Mouse (Mus musculus) forelimb bud, embryonic 11.5 days (tissue): ENCODE measurements around the gene St5.

Experiments used
- DNase-seq: peaks from one replicate; pipeline ENCODE4 v3.0.0-alpha.2; 2012; ENCODE audit warnings: low read depth, low spot score

The St5 gene

DNA sequence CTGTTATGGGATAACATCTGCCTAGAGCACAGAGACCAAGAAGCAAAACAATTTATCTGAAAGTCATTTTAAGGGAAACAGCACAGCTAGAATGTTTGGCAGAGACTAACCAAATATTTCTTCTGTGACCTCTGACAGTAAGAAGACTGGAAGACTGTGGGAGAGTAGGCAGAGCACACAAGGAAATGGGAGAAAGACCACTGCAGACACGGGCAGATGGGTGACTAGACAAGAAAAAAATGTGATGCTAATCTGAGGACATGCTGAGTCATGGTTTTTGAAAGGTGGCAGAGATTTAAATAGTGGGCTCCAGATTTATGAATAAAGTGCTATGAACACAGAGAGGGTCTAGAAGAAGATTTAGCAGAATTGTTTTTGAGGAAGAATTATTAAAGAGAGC, 61.4 kb downstream of the St5 start:
- no peak for DNase-seq

DNA sequence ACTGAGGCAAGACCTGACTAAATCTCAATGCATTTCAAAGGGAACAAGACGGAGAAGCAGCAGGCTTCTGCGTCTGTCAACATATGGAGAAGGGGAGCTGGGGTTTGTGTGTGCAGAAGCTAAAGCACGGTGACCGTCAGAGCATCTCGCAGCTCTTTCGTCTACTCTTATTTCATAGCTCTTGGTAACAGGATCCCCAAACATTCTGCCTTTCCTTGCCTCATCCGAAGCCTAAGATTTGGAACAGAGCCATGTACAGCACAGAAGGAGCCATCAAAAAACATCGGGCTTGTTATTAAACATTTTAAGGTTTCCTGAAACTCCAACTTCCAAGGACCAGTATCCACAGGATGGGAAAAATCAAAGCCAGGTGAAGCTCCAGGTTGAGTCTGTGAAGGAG, 62.3 kb downstream of the St5 start:
- no peak for DNase-seq

DNA sequence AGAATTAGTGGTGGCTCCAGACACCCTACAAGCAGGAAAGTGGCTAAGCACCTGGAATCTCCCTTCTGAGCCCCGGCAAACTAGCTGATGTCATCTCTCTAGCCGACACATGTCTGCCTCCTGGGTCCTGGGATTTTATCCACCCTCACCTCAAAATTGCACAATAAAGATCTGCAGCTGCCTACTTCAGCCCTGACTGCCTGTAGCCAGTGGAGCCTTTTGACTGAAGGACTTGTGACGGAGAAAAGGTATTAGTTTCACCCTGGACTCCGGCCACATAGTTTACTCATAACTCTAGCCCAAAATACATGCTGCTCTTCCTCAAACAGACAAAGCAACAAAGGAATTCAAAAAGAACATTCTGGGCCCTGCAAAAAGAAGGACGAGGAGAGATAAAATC, 66.0 kb downstream of the St5 start:
- DNase-seq: no peak

DNA sequence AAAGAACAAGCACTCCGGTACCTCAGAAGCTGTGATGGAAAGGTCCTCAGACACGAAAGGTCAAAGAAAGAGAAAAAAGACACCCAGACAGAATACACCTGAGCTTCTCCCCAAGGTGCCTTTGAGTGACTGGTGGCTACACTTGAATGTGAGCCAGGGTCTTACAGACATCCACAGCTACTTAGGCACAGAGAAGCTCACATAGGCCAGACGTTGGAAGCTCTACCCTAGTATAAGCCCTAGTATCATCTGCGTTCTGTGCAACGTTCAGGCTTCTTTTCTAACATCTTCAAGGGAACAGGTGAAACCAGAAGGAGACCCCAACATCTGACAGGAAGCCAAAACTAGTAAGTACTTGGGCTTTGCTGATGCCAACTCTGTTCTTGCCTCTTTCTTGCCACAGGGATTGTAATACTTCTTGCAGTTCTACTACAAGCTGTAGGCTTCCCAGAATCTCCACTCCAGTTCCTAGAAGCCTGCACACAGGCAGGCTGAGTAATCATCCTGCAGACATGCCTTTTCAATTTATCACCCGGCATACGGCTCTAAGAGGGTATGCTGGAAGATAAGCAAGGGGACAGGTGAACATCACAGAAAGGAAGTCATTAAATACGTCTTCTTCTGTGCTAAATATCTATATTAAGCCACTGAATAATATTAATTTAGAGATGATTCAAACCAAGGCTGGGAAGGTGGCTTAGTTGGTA, 67.2 kb downstream of the St5 start:
- DNase-seq: no peak

DNA sequence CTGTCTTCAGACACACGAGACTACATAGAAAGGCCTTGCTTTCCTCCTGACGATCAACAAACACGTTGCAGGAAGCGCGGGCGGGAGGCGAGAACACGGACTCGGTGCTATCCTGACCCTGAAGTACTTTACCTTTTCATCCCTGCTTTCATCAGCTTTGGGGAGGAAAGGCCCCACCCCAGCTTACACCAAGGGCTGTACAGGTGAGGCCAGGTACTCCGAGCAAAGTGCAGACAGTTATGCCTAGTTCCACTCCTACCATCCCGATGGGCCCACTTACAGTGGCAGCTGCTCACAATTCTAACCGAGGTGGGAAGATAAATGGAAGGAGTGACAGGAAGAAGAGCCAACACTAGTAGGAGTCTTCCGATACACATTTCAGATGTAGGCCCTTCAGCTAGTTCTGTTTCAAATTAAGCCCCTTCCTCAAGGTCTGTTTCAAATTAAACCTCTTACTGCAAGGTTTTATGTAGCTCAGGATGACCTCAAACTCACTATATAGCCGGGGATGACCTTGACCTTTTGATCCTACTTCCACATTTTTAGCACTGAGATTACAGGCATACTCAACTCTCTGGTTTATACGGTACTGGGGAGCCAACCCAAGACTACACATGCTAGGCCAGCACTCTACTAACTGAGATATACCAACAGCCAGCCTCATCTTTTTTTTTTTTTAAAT, 69.9 kb downstream of the St5 start:
- DNase-seq: peak; percentile 69

DNA sequence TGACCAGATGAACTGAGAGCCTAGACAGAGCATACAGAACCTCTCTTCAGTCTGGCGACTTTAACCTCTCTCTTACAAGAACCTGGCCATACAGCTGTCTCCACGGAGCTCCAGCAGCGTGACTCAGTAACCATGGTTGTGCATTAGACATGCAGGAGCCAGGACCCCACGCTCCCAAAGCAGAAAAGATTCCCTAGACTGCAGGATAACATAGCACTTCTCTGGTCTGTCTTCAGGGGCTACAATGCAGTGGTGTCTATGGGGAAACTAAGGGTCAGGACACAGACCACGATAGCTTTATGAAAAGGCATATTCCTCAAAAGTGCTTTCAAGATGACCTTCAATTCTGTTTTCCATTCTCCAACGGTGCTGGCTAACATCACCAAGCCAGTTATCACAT, 72.1 kb downstream of the St5 start:
- DNase-seq: no peak

DNA sequence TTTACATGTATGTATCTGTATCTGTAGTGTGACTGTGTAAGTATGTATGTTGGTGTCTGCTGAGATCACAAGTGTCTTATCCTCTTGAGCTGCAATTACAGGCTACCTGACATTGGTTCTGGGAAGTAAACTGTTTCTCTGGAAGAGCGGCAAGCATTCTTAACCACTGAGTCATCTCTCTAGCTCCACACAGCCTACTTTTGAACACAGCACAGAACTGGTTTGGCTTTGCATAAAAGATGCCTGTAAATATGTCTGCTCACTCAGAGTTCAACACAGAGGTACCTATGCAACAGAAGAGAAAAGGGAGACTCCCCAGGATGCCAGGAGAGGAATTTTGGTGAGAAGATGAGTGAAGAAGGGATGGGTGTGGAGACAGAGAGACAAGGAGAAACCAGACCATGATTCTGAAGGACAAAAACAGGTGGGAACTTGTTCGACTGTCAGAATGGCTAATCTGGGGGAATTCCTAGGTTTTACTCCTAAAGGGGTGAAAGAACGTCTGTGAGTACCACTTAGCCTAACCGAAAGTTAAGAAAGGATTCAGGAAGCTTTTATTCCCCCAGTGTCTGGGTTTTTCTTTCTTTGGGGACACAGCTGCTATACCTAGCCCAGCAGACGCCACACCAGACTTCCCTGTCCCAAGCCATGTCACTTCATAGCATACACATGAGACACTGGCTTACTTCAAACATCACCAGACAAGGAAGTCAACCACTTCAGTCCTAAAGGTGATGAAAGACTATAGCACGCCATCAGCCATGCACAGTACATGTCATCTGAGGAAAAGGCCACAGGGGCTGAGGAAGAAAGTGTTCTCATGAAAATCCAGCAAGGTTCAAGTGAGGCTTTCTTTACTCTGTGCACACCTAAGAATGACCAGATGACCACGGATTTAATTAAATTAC, 73.3 kb downstream of the St5 start:
- no peak for DNase-seq

DNA sequence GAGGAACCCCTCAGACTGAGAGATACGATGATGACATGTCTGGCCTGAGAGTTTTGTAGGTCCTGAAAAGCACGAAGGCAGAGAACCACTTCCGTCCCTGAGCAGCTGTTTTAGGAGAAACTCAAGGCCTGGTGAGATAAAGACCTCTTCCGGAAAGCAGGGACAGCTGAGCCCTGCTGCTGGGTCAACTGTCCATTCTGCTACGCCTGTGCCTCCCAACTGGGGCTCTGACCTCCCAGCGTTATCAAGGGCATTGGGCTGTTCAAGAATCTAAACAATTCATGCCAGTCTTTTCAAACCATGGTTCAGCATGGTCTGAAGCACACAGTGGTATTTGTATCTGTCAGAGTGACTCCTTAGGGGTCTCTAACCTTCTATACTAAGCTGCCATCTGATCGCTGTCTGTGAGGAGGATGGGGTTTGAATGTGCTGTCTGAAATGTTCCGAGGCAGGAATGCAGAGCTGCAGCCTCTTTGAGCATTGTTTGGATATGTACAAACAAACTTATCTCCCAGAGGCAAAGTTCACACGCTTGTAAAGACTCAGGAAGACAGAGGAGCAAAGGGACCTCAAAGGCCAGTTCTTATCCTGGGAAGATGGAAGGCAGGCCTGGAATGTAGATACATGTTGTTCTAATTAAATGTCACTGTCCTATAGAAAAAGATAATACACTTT, 74.3 kb downstream of the St5 start:
- no peak for DNase-seq

DNA sequence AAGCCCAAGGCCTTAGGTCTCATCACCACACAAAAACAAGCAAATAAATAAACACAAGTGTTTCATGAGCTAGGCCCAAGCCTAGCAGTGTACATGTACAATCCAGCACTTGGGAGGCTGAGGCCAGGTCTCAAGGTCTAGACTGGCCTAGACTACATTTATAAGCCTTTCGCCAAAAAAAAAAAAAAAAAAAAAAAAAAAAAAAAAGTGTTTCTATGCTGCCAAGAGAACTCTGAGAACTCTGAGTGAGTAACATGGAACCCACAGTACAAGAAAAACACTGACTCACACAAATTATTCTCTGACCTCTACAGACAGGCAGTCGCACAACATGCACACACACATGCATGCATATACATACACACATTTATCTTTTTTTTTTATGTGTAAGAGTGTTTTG, 75.6 kb downstream of the St5 start:
- DNase-seq: no peak

DNA sequence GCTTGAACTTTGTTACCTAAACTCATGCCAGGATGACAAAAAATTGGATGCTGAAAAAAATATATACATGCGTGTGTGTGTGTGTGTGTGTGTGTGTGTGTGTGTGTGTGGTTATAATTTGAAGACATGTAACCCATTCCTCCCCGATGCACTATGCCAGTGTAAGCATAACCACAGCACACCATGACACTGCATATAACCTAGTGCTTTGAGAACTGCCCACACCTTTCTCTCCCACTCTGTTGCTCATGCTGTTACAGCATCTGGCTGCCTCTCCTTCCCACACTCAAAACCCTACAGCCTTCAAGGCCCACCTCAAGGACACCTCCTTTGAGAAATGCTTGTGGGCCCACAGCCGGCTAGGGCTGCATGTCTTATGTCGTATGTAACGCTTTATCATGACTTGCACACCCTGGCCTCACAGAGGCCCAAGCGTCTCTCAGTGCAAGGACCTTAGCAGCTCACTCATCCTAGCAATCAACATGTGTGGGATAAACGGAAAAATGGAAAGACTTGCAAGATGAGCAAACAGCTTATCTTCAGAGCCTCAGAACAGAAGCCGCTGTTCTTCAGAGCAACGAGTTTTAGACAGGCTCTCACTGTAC, 81.1 kb downstream of the St5 start:
- DNase-seq: no peak

DNA sequence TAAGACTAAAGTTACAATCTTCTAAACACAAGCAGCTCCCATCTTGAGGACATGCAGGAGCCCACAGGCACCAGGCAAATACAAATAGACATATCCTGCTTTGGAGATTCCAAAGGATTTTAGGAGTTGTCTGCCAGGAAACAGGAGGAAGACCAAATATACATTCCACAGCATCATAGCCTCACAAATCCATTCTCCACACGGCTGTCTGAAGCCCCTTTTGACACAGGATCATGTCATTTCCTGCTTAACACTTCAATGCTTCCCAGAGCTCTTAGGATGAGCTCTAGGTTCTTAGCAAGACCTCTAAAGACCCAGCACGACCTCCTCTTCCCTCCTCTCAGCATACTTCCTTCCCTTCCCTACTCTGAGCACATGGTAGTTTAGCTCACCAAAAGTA, 82.4 kb downstream of the St5 start:
- no peak for DNase-seq

DNA sequence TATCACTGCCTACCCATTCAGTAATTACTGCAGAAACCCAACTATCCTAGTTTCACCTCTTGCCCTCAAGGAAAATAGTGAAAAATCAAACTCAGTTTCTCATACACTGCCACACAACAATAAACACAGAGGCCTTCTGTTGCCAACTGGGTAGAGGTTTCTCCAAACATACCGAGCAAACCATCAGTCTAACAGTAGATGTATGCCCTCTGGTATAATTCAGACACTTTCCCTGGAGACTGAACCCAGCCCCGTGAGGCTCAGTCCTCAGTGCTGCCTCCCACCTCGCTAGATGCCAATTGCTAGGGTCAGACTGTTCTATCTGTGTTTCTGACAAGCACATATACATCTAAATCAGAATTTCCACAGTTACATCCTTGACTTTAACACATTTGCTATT, 83.1 kb downstream of the St5 start:
- DNase-seq: no peak

DNA sequence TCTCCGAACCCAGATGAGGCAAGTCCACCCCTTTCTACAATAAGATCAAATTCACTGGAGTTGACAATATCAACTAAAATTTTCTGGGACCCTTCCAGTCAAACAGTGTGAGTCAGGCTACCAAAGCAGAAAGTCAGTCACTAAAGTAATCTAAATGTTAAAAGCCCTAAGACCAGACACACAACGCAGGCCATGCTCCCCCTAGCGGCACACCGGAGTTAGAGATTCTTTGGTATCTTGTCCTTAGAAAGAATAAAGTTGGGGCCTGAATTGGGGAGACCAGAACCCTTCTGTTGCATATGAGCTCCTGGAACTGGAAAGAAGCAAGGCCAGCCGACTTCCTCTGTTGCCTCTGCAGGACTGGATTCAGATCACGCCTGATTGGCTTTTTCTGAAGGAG, 84.7 kb downstream of the St5 start:
- no peak for DNase-seq

DNA sequence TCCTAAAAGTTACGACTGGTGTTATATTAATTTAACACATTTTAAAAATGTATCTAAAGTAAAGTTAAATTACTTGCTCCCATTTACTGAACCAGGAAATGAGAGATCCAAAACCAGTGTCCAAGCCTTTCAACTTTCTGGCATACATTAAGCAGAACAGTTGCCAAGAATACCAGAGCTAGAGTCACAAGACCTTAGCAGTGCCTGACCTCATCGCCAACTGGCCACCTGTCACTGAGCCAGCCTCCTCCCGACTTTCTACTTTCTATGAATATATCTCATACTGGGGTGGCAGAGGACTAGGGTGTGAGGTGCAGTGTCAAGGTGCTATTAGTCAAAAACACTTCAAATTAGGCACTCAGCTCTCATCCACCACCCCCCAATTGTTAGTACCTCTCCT, 85.6 kb downstream of the St5 start:
- no peak for DNase-seq

DNA sequence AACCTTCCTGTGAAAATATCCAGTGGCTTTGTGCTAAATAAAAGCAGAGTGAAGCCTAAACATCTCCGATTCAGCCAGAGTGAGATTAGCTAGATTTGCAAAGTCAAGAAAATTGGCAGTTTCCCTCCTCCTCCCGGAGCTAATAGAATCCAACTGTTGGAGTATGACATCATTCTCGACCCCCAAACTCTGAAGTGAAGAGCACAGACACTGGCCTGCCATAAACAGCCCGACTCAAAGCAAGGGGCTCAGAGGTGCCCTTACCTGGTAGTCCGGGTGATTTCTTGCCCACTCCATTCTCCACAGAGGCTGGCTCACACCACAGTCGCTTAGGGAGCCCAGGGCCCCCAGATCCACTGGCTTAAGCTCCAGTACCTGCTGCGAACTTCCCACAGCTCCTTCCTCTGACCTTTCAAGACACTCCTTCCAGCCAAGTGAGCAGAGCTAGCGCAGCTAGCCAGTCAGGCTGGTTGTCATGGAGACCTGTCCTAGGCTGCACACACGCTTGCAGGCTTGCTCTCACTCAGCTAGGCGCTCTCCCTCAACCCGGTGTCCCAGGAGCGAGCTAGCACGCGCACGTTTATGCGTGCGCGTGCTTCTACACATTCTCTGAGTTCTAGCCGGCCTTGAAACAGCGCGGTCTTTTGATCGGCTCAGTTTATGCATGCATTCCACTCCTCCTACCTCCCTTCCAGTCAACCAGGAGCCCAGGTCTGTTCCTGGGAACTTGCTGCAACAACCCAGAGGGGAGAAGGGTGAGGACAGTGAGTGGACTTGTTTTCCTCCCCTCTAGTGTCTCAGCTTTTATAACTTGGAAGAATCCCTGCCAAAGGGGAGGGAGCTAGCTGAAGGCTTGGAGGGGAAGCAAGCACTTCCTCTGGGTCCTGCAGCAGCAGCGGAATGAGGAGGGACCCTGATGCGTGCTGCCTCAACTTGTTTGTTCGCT, 87.1 kb downstream of the St5 start:
- peak; percentile 94 for DNase-seq

DNA sequence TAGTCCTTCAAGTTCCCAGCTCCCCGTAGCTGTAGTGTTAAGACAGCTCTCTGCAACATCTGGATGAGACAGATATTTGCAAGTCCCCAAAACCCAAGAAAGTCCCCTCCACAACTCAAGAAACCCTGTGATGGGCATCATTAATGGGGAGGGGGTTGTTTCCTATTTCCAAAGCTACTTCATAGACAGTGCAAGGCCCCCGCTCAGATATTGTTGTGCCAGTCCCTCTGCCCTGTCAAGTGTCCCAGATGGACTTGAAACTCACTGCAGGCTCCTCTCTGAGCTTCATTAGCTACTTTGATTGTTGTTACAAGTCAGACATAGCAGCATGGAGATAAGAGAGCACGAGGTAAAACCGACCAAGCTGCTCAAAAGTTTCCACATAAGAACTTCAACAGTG, 87.8 kb downstream of the St5 start:
- DNase-seq: no peak

DNA sequence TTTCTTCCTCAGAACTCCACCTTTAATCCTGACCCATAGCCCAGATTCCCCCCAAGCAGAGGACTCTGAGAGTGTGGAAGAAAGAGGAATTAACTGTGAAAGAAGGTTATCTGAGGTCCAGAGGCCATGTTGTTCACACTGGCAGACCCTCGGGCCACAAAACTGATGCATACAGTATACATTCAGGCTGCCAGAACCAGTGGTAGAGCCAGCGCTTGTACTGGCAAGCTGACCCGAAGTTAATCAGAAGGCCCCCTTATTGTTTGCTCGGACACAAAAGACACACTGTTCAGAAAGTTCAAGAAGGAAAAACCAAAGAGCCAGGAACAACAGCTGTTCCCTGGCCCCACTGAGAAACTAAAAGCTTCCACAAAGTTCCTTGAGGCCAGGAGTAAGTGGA, 88.5 kb downstream of the St5 start:
- no peak for DNase-seq

DNA sequence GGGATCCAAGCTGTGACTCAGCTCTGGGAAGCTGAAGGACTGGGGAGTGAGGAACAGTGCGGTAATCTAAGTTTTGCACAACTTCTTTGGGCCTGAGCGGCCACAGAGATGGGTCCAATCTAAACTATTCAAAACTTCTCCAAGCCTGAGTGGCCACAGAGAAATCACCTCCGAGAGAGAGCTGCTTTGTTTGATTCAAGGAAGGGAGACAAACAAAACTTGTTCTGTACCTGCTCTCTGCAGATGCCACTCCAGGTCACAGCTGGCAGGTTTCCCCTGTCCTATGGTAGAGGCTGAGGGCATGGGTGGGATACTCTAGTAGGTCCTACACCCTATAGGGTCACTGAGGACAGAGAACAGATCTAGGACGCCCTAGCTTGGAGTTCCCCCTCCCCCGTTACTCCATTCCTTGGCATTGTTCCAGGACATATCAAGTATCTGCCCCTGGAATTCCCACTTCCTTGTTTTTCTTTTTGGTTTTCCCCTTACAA, 89.8 kb downstream of the St5 start:
- DNase-seq: peak; percentile 26

DNA sequence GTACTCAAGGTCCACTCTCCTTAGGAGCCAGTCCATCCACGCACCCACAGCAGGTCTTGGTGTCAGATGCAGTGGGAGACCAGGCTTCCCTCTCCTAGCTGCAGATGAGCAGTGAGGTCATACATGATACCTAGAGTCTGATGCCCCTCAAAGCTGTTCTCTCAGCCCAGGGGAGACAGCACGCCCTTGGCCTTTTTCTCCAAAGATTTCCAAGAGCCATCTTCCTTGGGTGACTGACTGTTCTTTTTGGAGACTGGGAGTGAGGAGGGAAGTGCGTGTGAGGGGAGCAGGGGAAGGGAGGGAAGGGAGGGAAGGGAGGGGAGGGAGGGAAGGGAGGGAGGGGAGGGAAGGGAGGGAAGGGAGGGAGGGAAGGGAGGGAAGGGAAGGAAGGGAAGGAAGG, 90.4 kb downstream of the St5 start:
- no peak for DNase-seq

DNA sequence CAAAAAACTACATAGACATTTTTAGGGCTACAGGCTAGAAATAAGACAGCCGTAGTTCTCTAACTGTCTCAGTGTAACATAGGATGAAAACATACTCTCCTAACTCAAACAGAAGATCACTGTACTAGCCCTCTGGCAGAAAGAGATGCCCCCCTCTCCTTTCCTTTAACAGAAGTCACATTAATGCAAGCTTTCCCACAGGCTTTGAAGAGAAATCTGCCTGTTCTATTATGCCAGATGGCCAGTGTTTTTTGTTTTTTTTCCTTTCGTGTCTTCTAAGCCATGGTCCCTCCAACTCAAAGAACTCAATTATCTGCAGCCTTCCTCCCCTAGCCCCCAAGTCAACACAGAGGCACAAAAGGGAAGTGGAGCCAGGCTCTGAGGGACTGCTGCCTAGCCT, 90.9 kb downstream of the St5 start:
- no peak for DNase-seq
